Mouse (Mus musculus) spleen, postnatal 14 days (tissue): Measurements from ENCODE around the gene Hrg.
"Not testable (repeated sequence)": the region's sequence is repeated elsewhere in the genome, so short reads cannot be mapped to it uniquely, and the experiment has no call there.

Source experiments
- DNase-seq, 2 experiments: peaks; one replicate each; pipeline ENCODE4 v3.0.0; 2021 to 2022; ENCODE audit warnings: low spot score in 2 of 2

Hrg gene

DNA sequence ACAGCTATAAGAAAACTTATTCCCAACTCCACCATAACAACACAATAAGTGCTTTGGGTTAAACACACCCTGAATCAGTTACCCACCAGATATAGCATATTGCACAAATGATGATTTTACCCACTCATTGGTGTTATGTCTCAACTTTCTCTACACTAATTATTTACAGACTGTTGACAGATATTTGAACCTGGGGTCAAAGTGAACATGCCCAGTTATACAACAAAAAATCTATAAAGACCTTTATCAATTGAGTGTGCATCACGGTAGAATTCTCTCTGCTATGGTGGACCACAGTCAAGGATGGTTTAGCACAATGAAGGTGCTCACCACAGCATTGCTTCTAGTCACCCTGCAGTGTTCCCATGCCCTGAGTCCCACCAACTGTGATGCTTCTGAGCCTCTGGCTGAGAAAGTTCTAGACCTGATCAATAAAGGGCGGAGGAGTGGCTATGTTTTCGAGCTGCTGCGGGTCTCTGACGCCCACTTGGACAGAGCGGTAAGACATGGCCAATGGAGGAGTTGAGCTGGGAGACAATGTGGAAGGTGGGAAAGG, at the start of gene Hrg:
TSS of gene Hrg (plus strand) at position 233 of the 556 bp plus-strand sequence.
- DNase-seq = no peak

DNA sequence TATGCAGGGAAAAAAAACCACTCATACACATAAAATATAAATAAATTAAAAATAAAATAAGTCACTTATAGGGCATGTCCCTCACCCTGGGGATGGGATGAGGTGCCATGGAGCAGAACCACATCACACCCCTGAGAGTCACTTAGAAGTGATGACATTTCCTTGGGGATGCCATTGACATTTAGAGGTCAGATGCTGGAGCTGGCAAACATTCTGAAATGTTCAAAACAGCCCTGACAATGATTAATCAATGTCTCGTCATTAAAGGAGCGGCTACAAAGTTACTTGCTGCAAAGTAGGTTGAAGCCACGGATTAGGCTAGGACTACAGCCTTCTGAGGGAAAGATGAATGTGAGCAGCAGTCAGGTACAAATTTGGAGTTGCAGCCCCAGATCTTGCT, 49.5 kb upstream of the Hrg start:
- no peak for DNase-seq

- no peak for DNase-seq
Observed at GRCm38 (mm10) chr16:22909290-22909689, 41.6 kb upstream of the Hrg start.

GRCm38 (mm10) chr16:22911986-22912385, 38.9 kb upstream of the Hrg start:
- no peak for DNase-seq

DNA sequence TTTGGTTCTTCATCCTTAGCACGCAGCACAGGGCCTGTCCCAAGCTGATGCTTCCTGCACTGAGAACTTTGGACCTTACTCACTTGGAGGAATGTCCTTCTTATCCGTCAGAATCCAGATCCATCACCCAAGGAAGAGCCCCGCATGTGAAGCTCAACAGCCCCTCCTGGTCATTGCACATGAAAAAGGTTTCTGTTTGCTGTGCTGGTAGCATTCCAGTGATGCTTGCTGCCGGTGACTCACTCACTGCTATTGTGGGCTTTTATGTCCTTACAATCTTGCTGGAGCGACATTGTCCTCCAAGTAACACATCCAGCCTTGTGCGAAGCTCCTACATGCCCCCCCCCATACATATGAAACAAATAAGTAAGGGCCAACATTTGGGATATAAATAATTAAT, 38.0 kb upstream of the Hrg start:
- no peak for DNase-seq

- DNase-seq = no peak
Observed at GRCm38 (mm10) chr16:22914276-22914675, 36.6 kb upstream of the Hrg start.

GRCm38 (mm10) chr16:22918034-22918433, 32.8 kb upstream of the Hrg start, which contains the start of gene Fetub:
TSS of gene Fetub (plus strand) at chr16:22918334.
- no peak for DNase-seq

GRCm38 (mm10) chr16:22918664-22919312, 32.1 kb upstream of the Hrg start:
- DNase-seq = no peak

DNA sequence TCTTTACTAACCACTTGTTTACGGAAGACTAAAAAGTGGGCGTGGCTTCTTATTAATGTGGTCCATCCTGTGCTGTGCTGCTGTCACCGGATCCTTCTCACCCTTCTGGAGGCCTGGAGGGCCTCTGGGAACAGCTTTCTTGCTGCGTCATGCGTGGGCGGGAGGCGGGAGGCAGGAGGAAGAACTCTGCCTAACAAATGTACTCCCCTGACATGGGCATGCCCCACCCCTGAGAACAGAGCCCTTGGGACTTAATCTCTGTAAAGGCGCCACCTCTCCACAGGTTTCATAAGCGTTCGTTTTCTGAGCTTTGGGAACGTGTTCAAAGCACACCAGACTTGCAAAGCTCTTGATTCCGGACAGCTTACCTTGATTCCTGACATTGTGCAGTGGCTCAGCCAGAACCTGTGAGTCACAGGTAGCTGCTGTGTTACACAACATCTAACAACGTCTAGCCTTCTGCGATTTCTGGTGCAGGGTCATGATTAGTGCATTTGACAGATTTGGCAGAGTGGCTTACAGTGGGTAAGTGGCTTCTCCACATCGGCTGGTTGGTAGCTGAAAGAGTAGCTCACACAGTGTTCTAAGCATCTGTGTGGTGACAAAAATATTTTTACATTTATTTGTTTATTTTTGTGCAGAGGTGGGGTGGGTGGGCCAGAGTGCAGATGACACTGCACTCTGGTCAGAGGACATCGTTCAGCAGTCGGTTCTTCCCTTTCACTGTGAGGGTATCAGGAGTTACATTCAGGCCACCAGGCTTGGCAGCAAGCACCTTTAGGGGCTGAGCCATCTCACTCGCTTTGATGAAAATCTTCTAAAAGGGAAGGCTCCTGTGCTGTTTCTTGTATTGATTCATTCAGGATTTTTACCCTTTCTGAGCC, 30.7 kb upstream of the Hrg start:
- DNase-seq = no peak

- DNase-seq = no peak
Observed at GRCm38 (mm10) chr16:22921761-22922160, 29.1 kb upstream of the Hrg start.

DNA sequence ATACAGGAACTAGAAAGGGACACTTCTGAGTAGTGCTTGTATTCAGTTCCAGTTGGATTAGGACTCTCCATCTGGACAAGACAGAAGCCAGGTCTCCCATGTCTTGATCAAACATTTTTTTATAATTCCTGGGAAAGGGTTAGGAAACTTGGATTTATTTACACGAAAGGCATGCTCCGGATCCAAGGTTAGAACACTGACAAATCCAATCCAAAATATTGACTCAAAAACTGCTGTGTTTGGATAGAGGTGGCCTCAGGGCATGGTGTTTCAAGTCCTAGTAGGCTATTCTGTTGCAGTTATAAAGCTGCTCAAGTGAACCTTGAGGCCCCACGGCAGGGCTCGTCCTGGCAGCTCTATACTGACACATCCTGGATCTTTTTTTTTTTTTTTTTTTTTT, 28.4 kb upstream of the Hrg start:
- no peak for DNase-seq

DNA sequence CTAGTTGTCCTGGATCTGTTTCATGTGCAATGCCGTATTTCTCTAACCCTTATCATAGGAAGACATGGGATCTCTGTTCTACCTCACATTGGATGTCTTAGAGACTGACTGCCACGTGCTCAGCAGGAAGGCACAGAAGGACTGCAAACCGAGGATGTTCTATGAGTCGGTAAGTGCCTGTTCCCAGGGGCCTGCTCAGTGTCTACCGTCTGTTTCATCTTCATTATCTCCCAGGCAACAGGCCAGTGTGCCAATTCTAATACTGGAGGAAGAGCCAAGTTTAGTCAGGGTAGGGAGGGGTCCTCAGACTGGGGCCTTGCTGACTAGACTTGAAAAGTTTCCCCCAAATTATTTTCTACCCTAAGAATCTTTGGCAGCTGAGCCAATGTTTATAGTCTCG, 21.3 kb upstream of the Hrg start:
- no peak for DNase-seq

GRCm38 (mm10) chr16:22931431-22932200, 19.3 kb upstream of the Hrg start:
- DNase-seq = no peak

DNA sequence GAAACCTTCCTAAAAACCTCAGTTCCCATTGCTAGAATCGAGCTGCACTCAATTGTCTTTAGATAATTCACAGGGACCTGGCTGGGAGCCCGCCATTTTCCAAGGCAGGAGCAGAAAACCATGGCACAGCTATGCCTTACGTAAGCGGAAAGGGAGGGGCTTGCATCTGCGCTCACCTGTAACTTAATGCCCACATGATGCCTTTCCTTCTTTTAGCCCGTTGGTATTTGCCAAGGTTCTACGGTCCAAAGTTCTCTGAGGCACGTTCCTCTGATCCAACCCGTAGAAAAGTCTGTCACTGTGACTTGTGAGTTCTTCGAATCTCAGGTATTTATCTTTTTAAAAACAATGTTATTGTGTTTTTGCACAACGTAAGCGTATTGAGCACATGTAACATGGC, 13.2 kb upstream of the Hrg start:
- DNase-seq = no peak

GRCm38 (mm10) chr16:22938541-22938940, 12.3 kb upstream of the Hrg start:
- DNase-seq = no peak

DNA sequence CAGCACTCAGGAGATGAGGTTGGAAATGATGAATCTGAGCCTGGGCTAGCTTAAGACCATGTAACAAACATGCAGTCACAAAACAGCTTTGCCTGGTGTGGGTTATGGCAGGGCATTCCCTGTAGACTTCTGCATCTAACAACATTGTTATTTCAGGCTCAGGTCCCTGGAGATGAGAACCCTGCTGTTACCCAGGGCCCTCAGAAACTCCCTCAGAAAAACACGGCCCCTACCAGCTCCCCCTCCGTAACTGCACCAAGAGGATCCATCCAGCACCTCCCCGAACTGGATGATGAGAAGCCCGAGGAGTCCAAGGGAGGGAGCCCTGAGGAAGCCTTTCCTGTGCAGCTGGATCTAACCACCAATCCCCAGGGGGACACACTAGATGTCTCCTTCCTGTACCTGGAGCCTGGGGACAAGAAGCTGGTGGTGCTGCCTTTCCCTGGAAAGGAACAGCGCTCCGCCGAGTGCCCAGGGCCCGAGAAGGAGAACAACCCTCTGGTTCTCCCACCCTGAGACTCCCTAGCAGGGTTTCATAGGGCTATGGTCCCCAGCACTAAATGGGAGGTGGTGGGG, 11.7 kb upstream of the Hrg start:
- no peak for DNase-seq

- not testable (repeated sequence) for DNase-seq
Observed at GRCm38 (mm10) chr16:22941825-22942476, 8.9 kb upstream of the Hrg start.

DNA sequence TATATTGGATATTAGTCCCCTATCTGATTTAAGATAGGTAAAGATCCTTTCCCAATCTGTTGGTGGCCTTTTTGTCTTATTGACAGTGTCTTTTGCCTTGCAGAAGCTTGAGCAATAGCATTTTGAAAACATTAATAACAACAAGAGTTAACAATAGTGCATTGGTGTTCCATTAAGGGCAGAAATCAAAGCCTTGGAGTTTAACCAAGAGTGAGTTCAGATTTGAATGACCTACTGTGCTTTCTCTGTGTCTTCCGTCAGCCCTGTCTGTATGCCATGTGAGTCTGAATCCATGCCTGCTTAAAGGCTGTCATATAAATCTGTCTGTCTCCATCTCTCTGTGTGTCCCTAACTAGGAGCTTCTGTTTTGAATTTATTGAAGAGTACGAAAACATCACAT, 3.5 kb upstream of the Hrg start:
- DNase-seq = no peak

- no peak for DNase-seq
Observed at GRCm38 (mm10) chr16:22953069-22953468, 2.2 kb downstream of the Hrg start.

GRCm38 (mm10) chr16:22955397-22956084, 4.7 kb downstream of the Hrg start:
- no peak for DNase-seq

GRCm38 (mm10) chr16:22956085-22956439, 5.2 kb downstream of the Hrg start:
- no peak for DNase-seq
